Mouse (Mus musculus) left cerebral cortex, adult 8-10 months (tissue): ENCODE measurements at regions not wholly inside any gene's neighbourhood (a gene's known extent, or its start where the extent isn't known, plus 50 kb on each side); places are given as distances from the start of the nearest gene placed in this dataset.

Experiments used
- DNase-seq, 2 experiments: peaks; one replicate each; pipeline ENCODE4 v3.0.0; 2022; ENCODE audit warnings: low spot score in 2 of 2

DNA sequence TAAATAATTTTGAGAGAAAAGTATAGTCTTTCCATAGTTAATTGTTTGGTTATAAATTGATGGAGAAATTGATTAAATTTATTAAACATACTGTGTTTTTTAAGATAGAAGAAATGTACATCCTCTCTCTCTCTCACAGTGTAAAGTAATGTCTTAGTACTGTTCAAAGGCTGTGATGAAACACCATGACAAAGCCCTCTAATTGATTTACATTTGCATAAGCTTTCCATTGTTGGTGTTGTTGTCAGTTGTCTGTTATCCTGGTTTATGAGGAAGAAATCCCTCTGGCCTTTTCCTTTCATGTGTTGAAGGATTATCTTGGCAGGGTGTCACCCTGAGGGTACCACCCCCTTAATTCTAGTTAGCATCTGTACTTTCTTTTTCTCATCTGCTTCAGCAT is 207.2 kb upstream of the Dmd start:
- DNase-seq, result no peak

DNA sequence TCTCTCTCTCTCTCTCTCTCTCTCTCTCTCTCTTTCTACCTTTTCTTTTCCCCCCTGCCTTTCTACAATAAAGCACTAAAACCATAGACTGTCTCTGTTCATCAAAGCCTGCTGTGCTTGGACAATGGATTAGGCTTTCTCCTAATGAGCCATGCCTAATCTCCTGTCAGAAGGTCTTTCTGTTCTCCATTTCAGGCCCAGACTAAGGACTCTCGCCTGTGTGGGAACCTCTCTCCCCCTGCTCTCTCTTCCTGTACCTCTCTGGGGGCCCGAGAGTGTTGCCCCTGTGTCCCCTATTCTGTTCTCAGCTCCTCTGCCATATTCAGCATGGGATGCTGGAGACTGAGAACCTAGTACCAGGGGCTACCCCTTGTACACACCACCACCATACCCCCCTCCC is 184.5 kb upstream of the Dmd start:
- no peak for DNase-seq

GRCm38 (mm10) chrX:82809171-82809570 is 139.5 kb upstream of the Dmd start:
- DNase-seq, result no peak

- peak; percentile 8 to 15 for DNase-seq
Observed at GRCm38 (mm10) chrX:82814618-82815017, 134.1 kb upstream of the Dmd start.

GRCm38 (mm10) chrX:82817045-82817444 is 131.6 kb upstream of the Dmd start:
- peak in 1 of 2 experiments; percentile 11 for DNase-seq

- no peak for DNase-seq
Observed at GRCm38 (mm10) chrX:82823606-82824005, 125.1 kb upstream of the Dmd start.

- no peak for DNase-seq
Observed at GRCm38 (mm10) chrX:82866116-82866515, 82.6 kb upstream of the Dmd start.
